Mouse (Mus musculus) kidney, adult 18-20 months (tissue): ENCODE data around the gene Camta1.
A peak's percentile ranks its signal among the peaks of the same experiment; 100 is the strongest.

ENCODE experiments used
- DNase-seq: peaks from one replicate; pipeline ENCODE4 v3.0.0; 2021

The Camta1 gene

DNA sequence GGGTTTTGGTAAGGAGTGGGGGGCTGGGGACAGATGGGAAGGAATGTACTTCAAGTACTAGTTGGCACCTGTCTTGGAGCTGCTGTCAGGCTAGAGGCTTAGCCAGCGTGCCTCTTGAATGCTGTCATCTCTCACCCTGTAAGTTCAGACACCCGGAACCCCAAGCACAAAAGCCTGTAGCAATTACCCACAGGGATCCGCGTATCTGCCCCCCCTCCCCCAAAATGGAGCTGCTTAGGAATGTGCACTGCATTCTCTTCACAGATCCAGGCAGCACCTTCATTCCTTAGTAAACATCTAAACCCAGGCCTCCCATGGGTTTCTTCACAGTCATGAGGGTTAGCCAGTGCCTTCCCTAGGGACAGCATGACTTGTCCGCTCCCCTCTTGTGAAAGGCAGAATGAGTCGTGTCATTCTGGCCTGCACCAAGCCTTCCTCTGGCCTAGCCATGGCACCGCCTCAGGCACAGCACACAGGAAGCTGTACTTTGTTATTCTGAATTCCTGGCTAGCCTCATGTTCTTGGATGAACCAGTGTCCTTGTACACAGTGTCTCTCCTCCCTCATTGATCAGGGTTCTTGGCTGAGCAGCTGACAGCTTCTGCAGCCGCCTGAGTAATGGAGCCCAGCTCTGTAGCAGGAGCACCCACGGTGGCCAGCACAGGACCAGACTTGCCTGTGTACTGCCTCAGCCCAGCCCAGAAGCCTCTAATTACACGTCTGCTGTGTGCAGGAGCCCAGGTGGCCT lies 990.1 kb downstream of the Camta1 start:
- peak; percentile 69 for DNase-seq

DNA sequence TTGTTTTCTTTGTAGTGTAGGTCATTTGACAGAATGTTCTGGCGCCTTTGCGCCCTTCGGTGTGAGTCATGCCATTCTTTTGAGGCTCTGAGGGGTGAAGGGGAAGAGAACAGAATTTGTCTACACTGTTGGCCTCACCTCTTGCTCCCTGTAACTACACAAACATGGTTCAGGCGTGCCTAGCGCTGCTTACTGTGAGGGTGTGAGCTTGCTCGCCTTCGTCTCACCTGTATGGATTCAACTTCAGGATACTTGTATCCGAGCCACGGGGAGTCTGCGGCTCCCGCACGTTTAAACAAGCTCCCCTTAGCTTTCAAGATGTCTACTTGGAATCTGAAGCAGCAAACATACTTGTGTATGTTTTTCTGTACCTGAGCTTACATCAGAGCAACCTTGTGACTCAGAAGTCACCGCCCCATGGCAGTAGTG lies 990.7 kb downstream of the Camta1 start:
- DNase-seq: no peak

DNA sequence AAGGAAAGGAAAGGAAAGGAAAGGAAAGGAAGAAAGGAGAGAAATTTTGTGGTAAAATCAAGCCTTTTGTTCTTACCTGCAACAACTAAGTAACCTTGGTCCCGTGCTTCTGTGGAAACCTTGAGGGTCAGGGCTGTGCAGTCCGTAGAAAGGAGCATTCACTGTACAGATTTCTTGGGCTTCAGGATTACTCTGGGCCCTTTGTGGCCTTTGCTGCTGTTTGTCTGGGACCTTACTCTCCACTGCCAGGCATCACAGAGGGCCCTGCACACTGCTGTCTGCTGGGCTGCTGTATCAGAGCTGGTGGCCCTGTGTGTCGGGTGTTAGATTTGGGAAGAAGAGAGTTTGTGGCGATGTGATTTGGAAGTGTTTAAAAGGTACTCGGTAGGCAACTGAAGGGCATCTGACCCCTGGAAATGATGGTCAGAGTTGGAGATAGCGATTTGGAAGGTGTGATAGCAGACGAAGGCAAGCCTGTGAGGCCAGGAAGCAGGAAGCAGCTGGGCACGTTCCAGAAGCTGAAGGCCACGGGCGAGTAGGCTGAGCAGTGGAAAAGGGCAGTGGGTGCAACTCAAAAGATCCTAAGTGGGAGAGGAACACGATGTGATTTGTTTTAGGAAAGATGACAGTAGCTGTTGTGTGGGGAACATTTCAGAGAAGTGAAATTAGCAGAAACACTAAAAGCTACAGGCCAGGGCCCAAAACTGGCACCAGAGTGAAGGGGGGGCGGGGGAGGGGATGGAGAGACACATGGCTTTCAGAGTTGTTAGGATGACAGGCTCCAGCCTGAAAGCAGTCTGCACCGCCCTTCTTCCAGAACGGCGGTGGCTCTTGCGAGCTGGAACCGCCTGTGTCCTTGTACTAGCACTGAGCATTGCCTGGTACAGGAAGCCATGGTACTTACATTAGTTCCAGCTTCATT lies 992.1 kb downstream of the Camta1 start:
- DNase-seq: no peak

DNA sequence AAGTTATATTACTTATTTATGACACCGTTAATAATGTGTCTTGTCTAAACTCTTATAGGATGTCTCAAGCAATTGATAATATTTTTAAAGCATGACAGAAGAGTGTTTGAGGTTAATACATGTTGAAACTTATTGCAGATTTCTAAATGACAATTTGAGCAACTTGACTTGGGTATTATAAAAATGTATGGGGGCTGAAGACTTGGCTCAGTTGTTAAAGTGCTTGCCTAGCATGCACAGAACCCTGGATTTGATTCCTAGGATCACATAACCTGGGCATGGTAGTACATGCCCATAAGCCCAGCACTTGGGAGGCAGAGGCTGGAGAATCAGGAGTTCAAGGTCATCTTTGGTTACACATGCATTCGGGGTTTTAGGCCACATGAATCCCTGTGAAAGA lies 992.8 kb downstream of the Camta1 start:
- DNase-seq: no peak

DNA sequence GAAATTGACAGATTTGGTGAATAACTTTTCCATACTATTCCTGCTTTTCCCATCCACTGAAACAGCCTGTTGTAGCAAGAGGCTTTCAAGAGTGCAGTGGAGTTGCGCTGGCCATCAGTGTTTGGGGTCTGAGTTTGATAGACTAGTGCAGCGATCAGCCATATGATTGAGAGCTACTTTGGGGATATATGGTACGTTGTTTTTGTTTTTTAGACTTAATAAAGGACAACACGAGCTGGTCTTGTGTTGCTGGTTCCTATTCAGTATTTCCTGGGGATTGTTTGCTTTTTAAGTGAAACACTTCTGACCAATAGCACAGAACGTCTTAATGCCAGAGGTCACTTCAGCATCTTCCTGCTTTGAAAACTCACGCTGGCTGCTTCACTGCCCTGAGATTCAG lies 993.5 kb downstream of the Camta1 start:
- DNase-seq: no peak
